Mouse (Mus musculus) embryonic facial prominence, embryonic 13.5 days (tissue): ENCODE measurements around the gene Hspa2. TPM values are rescaled to one million over a fixed set of nuclear protein-coding genes. Genes with fewer than 3 reads are reported as not detected.

Source experiments
- ATAC-seq: fragments of 200-750 bp; cut with Nextera tagmentation; 2 replicates; pipeline ENCODE4 v1.8.0; 2017; ENCODE audit warnings: low read depth; ENCODE audit not compliant: insufficient number of reproducible peaks, insufficient read depth, low FRiP score, low TSS enrichment
- H3K27ac ChIP-seq: fragments of 300-500 bp; sonication (generic); 2 replicates; pipeline ENCODE4 v1.5.1; 2015; ENCODE audit warnings: moderate library complexity, mild to moderate bottlenecking, inconsistent platforms
- H3K27me3 ChIP-seq: fragments of 300-500 bp; sonication (generic); 2 replicates; pipeline ENCODE4 v1.6.1; 2015; ENCODE audit warnings: mild to moderate bottlenecking, inconsistent platforms
- H3K36me3 ChIP-seq: fragments of 300-500 bp; sonication (generic); 2 replicates; pipeline ENCODE4 v1.6.1; 2015; ENCODE audit warnings: mild to moderate bottlenecking, inconsistent platforms
- H3K4me1 ChIP-seq: fragments of 300-500 bp; sonication (generic); 2 replicates; pipeline ENCODE4 v1.6.1; 2015; ENCODE audit warnings: inconsistent platforms
- H3K4me2 ChIP-seq: fragments of 300-500 bp; sonication (generic); 2 replicates; pipeline ENCODE4 v1.6.1; 2015; ENCODE audit warnings: moderate library complexity, mild to moderate bottlenecking, inconsistent platforms
- H3K4me3 ChIP-seq: fragments of 300-500 bp; sonication (generic); 2 replicates; pipeline ENCODE4 v1.5.1; 2015; ENCODE audit warnings: mild to moderate bottlenecking, inconsistent platforms
- H3K9ac ChIP-seq: fragments of 300-500 bp; sonication (generic); 2 replicates; pipeline ENCODE4 v1.6.1; 2015; ENCODE audit warnings: mild to moderate bottlenecking, inconsistent platforms
- H3K9me3 ChIP-seq: fragments of 300-500 bp; sonication (generic); 2 replicates; pipeline ENCODE4 v1.6.1; 2016; ENCODE audit warnings: inconsistent platforms
- WGBS: fragments of 180-500 bp; shearing (Covaris S2); methylation state at CpG from one replicate; pipeline ENCODE4 v1.1.7; 2015; ENCODE audit warnings: mixed read lengths; 5-methylcytosine and 5-hydroxymethylcytosine counted together
- polyA plus RNA-seq: library from polyadenylated mRNA; unstranded; fragments of >200 nt; fragmentation: Nextera tagmentation; extraction: Ambion mirVana; gene quantifications from 2 replicates; pipeline ENCODE4 v1.2.1, GENCODE M21; 2015

Gene Hspa2
- polyA plus RNA-seq, 1 experiment from 2014 or later = 5.8 TPM

DNA sequence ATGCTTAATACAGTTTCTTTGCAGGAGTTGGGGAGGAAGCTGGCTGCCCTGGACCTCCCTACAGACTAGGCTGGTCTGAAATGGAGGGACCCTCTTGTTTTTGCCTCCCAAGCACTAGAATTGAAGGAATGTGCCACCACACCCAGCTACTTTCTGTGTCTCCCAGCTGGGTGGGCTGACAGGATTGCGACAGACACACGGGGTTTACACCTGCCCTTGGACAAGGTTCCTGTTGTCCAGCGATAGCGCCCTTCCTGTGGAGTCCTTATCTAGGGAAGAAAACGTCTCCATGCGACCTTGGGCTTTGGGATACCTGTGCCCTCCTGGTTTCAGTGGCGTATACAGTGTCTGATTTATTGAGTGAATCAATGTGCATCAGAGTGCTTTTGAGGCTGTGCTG lies 23.8 kb upstream of the Hspa2 start:
- Histone ChIP-seq H3K27me3 (no peaks in the 10 kb centered on the region), H3K9me3 (no peaks in the 10 kb centered on the region), H3K4me3 (no peak overlapping the region), H3K4me2 (no peak overlapping the region), H3K27ac (no peak overlapping the region), H3K36me3 (peaks cover 11% of the 10 kb centered on the region; the same call in 1 of the 2 replicates), H3K9ac (no peak overlapping the region), H3K4me1 (0 out of 2 replicates have a peak, but pooled peaks cover 7% of the 10 kb centered on the region)
- WGBS = 87% methylated on average over 7 of the region's 7 CpGs
- no peak for ATAC-seq

DNA sequence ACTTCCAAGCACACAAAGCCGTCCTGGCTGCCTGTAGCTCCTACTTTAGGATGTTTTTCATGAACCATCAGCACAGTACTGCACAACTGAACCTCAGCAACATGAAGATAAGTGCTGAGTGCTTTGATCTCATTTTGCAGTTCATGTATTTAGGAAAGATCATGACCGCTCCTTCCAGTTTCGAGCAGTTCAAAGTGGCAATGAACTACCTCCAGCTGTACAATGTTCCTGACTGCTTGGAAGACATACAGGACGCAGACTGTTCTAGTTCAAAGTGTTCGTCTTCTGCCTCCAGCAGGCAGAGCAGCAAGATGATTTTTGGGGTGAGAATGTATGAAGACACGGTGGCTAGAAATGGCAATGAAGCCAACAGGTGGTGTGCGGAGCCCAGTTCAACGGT lies 18.6 kb upstream of the Hspa2 start:
- Histone ChIP-seq H3K36me3 (peaks cover 48% of the 10 kb centered on the region), H3K4me1 (no peaks in the 10 kb centered on the region), H3K4me3 (no peak overlapping the region), H3K27ac (no peak overlapping the region), H3K4me2 (no peak overlapping the region), H3K9ac (no peak overlapping the region), H3K9me3 (no peaks in the 10 kb centered on the region), H3K27me3 (no peaks in the 10 kb centered on the region)
- no peak for ATAC-seq
- WGBS = 90% methylated on average over 8 of the region's 8 CpGs

DNA sequence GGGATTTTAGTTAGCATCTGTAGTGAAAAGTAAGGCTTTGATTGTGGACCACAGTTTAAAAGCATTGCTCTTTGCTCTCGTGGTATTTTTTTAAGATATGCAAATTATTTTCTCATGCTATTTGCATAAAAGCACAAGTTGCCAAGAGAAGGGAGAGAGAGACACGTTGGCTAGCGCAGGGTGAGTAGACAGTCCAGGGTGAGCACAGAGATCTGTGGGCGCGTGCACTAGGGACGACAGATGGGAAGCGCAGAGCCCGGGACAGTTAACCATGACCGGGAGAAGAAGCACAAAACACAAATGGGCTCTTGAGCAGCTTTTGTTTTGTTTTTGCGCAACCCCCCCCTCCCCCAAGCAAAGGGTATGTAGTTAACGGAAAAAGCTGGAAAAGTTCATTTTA lies 15.2 kb upstream of the Hspa2 start:
- Histone ChIP-seq H3K27ac (no peak overlapping the region), H3K36me3 (peaks cover 44% of the 10 kb centered on the region), H3K9me3 (no peaks in the 10 kb centered on the region), H3K9ac (no peak overlapping the region), H3K27me3 (no peaks in the 10 kb centered on the region), H3K4me1 (no peaks in the 10 kb centered on the region), H3K4me2 (no peak overlapping the region), H3K4me3 (no peak overlapping the region)
- 86% methylated on average over 11 of the region's 11 CpGs for WGBS
- no peak for ATAC-seq

DNA sequence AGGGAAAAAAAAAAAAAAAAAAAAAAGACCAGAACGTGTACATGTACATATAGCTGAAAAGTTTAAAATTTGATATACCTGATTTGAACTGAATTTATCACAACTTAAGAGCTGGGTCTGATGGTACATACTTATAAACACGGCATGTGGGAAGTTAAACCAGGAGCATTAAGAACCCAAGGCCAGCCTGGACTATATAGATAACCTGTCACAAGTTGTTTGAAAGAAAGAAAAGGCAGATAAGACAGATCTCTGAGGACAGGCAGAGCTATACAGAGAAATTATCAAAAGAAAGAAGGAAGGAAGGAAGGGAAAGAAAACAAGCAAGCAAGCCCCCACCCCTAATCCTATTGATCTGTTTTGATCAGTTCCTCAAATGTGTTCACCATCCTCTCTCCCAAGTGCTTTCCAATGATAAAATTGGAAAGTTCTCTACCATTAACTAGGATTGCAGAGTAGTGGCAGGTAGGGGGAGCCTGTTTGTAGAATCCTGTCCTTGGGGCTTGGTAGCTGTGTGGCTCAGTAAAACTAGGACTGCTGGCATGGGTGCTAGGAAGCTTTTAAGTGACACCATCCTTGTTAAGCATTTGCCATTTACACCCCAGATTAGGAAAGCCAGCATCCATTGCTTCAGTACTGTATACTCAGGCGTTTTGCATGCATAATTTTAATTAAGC lies 12.2 kb upstream of the Hspa2 start:
- 74% methylated on average over 3 of the region's 3 CpGs for whole genome bisulfite sequencing
- no peaks in the 10 kb centered on the region for H3K4me1 ChIP-seq
- no peak overlapping the region for H3K27ac ChIP-seq
- no peak overlapping the region for H3K4me3 ChIP-seq
- no peaks in the 10 kb centered on the region for H3K9me3 ChIP-seq
- H3K27me3 ChIP-seq = no peaks in the 10 kb centered on the region
- H3K9ac ChIP-seq = no peak overlapping the region
- no peak overlapping the region for H3K4me2 ChIP-seq
- ATAC-seq = no peak
- H3K36me3 ChIP-seq = peaks cover 25% of the 10 kb centered on the region

DNA sequence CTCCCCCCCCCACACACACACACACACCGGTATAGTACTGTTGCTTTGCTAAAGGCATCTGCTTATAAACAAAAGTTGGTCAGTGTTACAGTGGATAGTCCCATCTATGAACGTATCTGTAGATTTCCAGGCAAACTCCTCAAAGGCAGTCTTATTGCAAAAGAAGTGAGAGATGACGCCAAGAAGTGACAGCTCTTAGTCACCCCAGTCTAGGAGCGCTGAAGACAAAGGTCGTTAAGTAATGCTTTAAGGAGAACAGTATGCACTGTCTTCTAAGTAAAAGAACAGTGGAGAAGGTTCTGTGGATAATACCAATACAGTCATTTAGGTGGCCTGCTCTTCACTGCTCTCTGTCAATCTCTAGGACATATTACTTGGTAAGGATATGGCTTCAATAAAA lies 11.0 kb upstream of the Hspa2 start:
- Histone ChIP-seq H3K36me3 (peaks cover 19% of the 10 kb centered on the region; the same call in 1 of the 2 replicates), H3K9me3 (no peaks in the 10 kb centered on the region), H3K27me3 (no peaks in the 10 kb centered on the region), H3K4me2 (no peak overlapping the region), H3K9ac (no peak overlapping the region), H3K4me3 (no peak overlapping the region), H3K4me1 (no peaks in the 10 kb centered on the region), H3K27ac (no peak overlapping the region)
- 81% methylated on average over 5 of the region's 5 CpGs for WGBS
- no peak for ATAC-seq

DNA sequence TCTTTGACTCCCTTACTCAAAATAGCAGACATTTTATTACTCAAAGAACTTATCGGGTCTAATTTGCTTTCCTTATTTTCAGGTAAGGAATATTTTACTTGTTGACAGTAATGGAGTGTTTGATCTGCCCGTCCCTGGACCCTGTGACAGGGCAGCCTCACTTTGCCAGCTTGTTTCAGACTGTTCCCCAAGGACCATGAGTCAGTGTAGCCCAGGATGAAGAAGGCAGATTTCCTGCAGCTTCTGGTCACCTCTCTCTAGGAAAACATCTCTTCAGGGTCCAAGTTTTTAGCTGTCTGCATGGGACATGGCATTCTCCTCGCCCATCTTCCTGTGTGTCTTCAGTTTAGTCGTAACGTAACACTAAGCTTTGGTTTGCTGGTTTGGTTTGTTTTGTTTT lies 6.7 kb upstream of the Hspa2 start:
- 81% methylated on average over 5 of the region's 5 CpGs for WGBS
- no peak for ATAC-seq
- H3K27ac ChIP-seq = no peak overlapping the region

DNA sequence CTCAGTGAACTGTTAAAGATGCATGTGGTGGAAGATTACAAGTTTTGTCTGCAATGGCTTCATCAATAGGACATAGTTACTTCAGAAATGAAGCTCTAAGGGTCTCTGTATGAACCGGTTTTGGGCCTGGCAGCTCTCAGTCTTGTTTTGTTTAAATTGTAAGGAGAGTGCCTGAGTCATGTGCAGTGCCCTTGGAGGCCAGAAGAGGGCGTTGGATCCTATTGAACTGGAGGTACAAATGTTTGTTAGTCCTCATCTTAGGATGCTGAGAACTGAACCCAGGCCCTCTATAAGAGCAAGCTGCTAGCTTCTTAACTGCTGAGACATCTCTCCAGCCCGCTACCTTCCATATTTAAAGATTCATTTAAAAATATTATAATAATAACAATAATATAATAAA lies 2.3 kb upstream of the Hspa2 start:
- Histone ChIP-seq H3K36me3 (no peaks in the 10 kb centered on the region), H3K9me3 (no peaks in the 10 kb centered on the region), H3K4me3 (no peak overlapping the region), H3K4me2 (no peak overlapping the region), H3K9ac (no peak overlapping the region), H3K27ac (no peak overlapping the region), H3K27me3 (peaks cover 37% of the 10 kb centered on the region), H3K4me1 (peaks cover 27% of the 10 kb centered on the region)
- no peak for ATAC-seq
- 61% methylated on average over 3 of the region's 3 CpGs for WGBS

More for the DNA sequence above, 6.7 kb upstream of the Hspa2 start:
- Histone ChIP-seq H3K4me1 (no peaks in the 10 kb centered on the region), H3K36me3 (no peaks in the 10 kb centered on the region), H3K4me2 (no peak overlapping the region), H3K4me3 (no peak overlapping the region), H3K27me3 (peaks cover 7% of the 10 kb centered on the region), H3K9me3 (no peaks in the 10 kb centered on the region), H3K9ac (no peak overlapping the region)

DNA sequence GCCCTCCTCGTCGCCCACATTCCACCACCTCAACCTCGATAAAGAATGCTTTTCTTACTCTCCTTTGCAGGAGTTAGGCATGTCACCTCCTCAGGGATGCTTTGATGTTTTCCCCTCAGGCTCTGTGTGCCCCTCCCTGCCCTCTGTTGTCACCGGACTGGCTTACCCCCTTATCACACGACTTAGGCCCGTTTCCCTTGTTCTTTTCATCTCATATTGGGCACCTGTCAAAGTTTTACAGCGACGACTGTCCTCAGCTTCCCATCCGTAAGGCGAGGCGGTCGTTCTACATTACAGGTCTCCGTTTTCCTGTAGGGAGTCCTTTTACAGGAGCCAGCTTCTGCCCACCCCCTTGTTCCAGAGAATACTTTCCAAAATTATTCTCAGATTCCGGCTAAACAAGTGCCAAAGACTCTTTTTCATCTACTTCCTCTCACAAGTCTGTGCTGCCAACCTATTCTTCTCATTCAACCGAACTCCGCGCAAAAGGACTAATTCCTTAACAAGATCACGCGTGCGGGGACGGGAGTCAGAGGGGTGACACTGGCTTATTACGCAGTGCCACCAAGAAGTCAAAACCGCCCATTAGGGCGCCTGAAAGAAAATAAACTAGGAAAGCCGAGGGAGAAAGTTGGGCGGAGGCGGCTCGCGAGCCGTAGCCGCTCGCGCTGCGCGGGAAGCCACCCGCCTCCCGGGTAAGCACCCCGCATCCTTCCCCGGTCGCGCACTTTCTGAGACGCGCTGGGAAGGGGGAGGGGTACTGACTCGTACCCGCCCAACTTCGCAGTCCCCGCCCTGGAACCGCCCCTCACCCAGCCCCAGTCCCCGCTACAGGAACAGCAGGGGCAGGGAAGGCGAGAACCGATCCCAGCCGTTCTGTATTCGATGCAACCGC lies 738 bp upstream of the Hspa2 start:
- peak overlapping the region; percentile 90 for H3K27ac ChIP-seq
- peaks cover 27% of the 10 kb centered on the region for H3K4me1 ChIP-seq

DNA sequence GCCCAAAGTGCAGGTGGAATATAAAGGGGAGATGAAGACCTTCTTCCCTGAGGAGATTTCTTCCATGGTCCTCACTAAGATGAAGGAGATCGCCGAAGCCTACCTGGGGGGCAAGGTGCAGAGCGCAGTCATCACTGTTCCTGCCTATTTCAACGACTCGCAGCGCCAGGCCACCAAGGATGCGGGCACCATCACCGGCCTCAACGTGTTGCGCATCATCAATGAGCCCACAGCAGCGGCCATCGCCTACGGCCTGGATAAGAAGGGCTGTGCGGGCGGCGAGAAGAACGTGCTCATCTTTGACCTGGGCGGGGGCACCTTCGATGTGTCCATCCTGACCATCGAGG lies 833 bp downstream of the Hspa2 start:
- H3K9ac ChIP-seq = peak overlapping the region; percentile 51; the same call in 1 of the 2 replicates
- H3K4me2 ChIP-seq = peak overlapping the region; percentile 81
- H3K27ac ChIP-seq = no peak overlapping the region
- H3K36me3 ChIP-seq = no peaks in the 10 kb centered on the region
- 9% methylated on average over 20 of the region's 20 CpGs for WGBS
- peaks cover 27% of the 10 kb centered on the region for H3K4me1 ChIP-seq
- peak overlapping the region; percentile 64 for H3K4me3 ChIP-seq
- peaks cover 53% of the 10 kb centered on the region for H3K27me3 ChIP-seq
- no peak for ATAC-seq
- no peaks in the 10 kb centered on the region for H3K9me3 ChIP-seq

More for the DNA sequence above, 738 bp upstream of the Hspa2 start:
- ATAC-seq = peak; percentile 87
- Histone ChIP-seq H3K36me3 (no peaks in the 10 kb centered on the region), H3K4me2 (peak overlapping the region; percentile 81), H3K9ac (peak overlapping the region; percentile 72), H3K27me3 (peaks cover 49% of the 10 kb centered on the region), H3K4me3 (peak overlapping the region; percentile 64), H3K9me3 (no peaks in the 10 kb centered on the region)
- under 1% methylated on average over 54 of the region's 54 CpGs for WGBS

DNA sequence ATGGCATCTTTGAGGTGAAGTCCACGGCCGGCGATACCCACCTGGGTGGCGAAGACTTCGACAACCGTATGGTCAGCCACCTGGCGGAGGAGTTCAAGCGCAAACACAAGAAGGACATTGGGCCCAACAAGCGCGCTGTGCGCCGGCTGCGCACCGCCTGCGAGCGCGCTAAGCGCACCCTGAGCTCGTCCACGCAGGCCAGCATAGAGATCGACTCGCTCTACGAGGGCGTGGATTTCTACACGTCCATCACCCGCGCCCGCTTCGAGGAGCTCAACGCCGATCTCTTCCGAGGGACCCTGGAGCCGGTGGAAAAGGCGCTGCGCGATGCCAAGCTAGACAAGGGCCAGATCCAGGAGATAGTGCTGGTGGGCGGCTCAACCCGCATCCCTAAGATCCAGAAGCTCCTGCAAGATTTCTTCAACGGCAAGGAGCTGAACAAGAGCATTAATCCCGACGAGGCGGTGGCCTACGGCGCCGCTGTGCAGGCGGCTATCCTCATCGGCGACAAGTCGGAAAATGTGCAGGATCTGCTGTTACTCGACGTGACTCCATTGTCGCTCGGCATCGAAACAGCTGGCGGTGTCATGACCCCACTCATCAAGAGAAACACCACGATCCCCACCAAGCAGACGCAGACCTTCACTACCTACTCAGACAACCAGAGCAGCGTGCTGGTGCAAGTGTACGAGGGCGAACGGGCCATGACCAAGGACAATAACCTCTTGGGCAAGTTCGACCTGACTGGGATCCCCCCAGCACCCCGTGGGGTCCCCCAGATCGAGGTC lies 1.4 kb downstream of the Hspa2 start:
- Histone ChIP-seq H3K27me3 (peaks cover 53% of the 10 kb centered on the region), H3K27ac (no peak overlapping the region), H3K36me3 (no peaks in the 10 kb centered on the region), H3K4me1 (peaks cover 27% of the 10 kb centered on the region), H3K4me2 (peak overlapping the region; percentile 81), H3K9me3 (no peaks in the 10 kb centered on the region), H3K9ac (peak overlapping the region; percentile 16; the same call in 1 of the 2 replicates), H3K4me3 (peak overlapping the region; percentile 64)
- 3% methylated on average over 64 of the region's 64 CpGs for WGBS
- no peak for ATAC-seq

DNA sequence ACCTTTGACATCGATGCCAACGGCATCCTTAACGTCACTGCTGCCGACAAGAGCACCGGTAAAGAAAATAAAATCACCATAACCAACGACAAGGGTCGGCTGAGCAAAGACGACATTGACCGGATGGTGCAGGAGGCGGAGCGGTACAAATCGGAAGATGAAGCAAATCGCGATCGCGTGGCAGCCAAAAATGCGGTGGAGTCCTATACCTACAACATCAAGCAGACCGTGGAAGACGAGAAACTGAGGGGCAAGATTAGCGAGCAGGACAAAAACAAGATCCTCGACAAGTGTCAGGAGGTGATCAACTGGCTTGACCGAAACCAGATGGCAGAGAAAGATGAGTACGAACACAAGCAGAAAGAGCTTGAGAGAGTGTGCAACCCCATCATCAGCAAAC lies 2.0 kb downstream of the Hspa2 start:
- Histone ChIP-seq H3K4me3 (peak overlapping the region; percentile 64), H3K27ac (no peak overlapping the region), H3K9ac (no peak overlapping the region), H3K4me1 (peaks cover 27% of the 10 kb centered on the region), H3K36me3 (no peaks in the 10 kb centered on the region), H3K9me3 (no peaks in the 10 kb centered on the region), H3K4me2 (peak overlapping the region; percentile 81), H3K27me3 (peaks cover 53% of the 10 kb centered on the region)
- WGBS = 2% methylated on average over 23 of the region's 23 CpGs
- ATAC-seq = no peak
